Mouse (Mus musculus) lung, postnatal 0 days (tissue): ENCODE measurements around the gene Lrrn2. TPM values are rescaled to one million over a fixed set of nuclear protein-coding genes. Genes with fewer than 3 reads are reported as not detected.

Source experiments
- ATAC-seq: fragments of 200-750 bp; cut with Nextera tagmentation; 2 replicates; pipeline ENCODE4 v1.8.0; 2017; ENCODE audit warnings: moderate library complexity
- DNase-seq: peaks from one replicate; pipeline ENCODE4 v3.0.0-alpha.2; 2016; ENCODE audit warnings: low spot score
- H3K27ac ChIP-seq: fragments of 300-500 bp; sonication (generic); 2 replicates; pipeline ENCODE4 v1.5.1; 2014; ENCODE audit warnings: antibody characterized with exemption, mild to moderate bottlenecking, low read length, mixed read lengths
- H3K27me3 ChIP-seq: fragments of 300-500 bp; sonication (generic); replicated peaks from 2 replicates; pipeline ENCODE4 v1.6.1; 2014; ENCODE audit warnings: low read length, mixed read lengths; ENCODE audit not compliant: insufficient read depth
- H3K36me3 ChIP-seq: fragments of 300-500 bp; sonication (generic); 2 replicates; pipeline ENCODE4 v1.6.1; 2014; ENCODE audit warnings: low read length, mixed read lengths; ENCODE audit not compliant: insufficient read depth
- H3K4me1 ChIP-seq: fragments of 300-500 bp; sonication (generic); 2 replicates; pipeline ENCODE4 v1.6.1; 2014; ENCODE audit warnings: antibody characterized with exemption, low read depth, low read length, mixed read lengths; ENCODE audit not compliant: insufficient read depth
- H3K4me2 ChIP-seq: fragments of 300-500 bp; sonication (generic); replicated peaks from 2 replicates; pipeline ENCODE4 v1.6.1; 2014; ENCODE audit warnings: low read depth, mild to moderate bottlenecking, low read length, moderate library complexity, mixed read lengths
- H3K4me3 ChIP-seq: fragments of 300-500 bp; sonication (generic); 2 replicates; pipeline ENCODE4 v1.5.1; 2014; ENCODE audit warnings: low read depth, low read length
- H3K9ac ChIP-seq: fragments of 300-500 bp; sonication (generic); replicated peaks from 2 replicates; pipeline ENCODE4 v1.6.1; 2014; ENCODE audit warnings: low read depth, mild to moderate bottlenecking
- H3K9me3 ChIP-seq: fragments of 300-500 bp; sonication (generic); 2 replicates; pipeline ENCODE4 v1.6.1; 2016; ENCODE audit warnings: low read length, mixed read lengths
- CTCF ChIP-seq: IDR thresholded peaks from 2 replicates; pipeline ENCODE4 v1.5.1; 2016; ENCODE audit warnings: antibody characterized with exemption, mild to moderate bottlenecking
- EP300 ChIP-seq: IDR thresholded peaks from 2 replicates; pipeline ENCODE4 v1.6.1; 2016; ENCODE audit warnings: antibody characterized with exemption, mild to moderate bottlenecking, control low read depth
- WGBS: fragments of 180-500 bp; shearing (Covaris S2); extraction: QIAGEN DNeasy Blood & Tissue Kit; methylation state at CpG from one replicate; pipeline ENCODE4 v1.1.7; 2014; 5-methylcytosine and 5-hydroxymethylcytosine counted together
- polyA plus RNA-seq: library from polyadenylated mRNA; unstranded; fragments of >200 nt; fragmentation: Nextera tagmentation; extraction: Ambion mirVana; gene quantifications from 2 replicates; pipeline ENCODE4 v1.2.1, GENCODE M21; 2015

Gene Lrrn2
- polyA plus RNA-seq, 1 experiment from 2014 or later, result 0.63 TPM

DNA sequence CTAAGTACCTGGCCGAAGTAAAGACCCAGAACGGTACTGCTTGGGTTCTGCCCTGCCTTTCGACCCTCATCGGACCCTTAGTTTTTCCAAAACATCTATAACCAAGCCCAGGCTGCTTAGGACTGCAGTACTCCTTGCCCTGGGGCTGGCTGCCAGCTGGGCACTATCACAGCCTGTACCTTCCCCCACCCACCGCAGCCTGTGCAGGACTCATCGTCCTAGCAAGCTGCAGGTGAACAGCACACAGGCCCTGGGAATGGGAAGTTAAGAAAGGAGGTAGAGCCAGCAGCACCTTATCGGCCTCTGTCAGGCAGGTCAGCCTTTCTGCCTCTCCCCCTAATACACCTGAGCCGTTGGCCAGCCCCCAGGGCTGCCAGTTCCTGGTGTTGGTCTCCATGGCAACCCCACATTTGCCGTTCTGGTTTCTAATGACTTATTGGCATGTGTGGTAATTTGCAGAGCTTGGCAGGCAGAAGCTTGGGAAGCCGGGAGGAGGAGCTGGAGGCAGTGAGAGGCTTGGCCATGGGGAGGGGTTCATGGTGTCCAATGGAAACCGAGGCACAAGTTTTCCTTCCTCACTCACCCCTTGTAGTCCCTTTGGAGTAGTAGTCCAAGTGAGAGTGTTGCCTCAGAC, 10.2 kb downstream of the Lrrn2 start:
- H3K4me2 ChIP-seq, result no peak overlapping the region
- DNase-seq (peak; percentile 8), ATAC-seq (no peak)
- WGBS, result 56% methylated on average over 11 of the region's 11 CpGs
- no peaks in the 10 kb centered on the region for H3K9me3 ChIP-seq
- H3K27me3 ChIP-seq, result no peaks in the 10 kb centered on the region
- no peak for TF ChIP-seq CTCF
- no peak overlapping the region for H3K4me3 ChIP-seq
- H3K27ac ChIP-seq, result no peak overlapping the region
- H3K4me1 ChIP-seq, result no peaks in the 10 kb centered on the region
- no peaks in the 10 kb centered on the region for H3K36me3 ChIP-seq
- H3K9ac ChIP-seq, result no peak overlapping the region

DNA sequence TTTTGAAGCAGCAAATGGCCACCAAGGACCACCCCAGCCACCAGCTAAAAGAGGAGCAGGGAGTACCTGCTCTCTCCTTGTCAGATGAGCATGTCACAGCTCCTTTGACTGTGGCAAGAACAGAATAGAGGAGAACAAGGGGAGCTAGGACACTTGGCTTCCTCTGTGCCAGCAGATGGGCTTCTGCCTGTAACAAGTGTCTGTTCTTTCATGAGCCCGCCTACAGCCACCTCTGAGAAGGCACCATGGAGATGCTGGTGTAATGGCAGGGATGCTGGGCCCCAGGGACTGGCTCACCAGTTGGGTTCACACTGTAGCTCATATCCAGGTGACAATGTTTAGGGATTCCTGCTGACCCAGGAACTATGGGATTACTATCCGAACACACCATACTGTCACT, 12.0 kb downstream of the Lrrn2 start:
- ATAC-seq (no peak), DNase-seq (no peak)
- no peaks in the 10 kb centered on the region for H3K9me3 ChIP-seq
- H3K9ac ChIP-seq, result no peak overlapping the region
- WGBS, result 67% methylated on average over 2 of the region's 2 CpGs
- no peak for TF ChIP-seq EP300
- no peak for TF ChIP-seq CTCF
- H3K4me3 ChIP-seq, result no peak overlapping the region
- H3K36me3 ChIP-seq, result no peaks in the 10 kb centered on the region
- no peak overlapping the region for H3K27ac ChIP-seq
- H3K4me1 ChIP-seq, result no peaks in the 10 kb centered on the region
- H3K27me3 ChIP-seq, result no peaks in the 10 kb centered on the region
- no peak overlapping the region for H3K4me2 ChIP-seq

DNA sequence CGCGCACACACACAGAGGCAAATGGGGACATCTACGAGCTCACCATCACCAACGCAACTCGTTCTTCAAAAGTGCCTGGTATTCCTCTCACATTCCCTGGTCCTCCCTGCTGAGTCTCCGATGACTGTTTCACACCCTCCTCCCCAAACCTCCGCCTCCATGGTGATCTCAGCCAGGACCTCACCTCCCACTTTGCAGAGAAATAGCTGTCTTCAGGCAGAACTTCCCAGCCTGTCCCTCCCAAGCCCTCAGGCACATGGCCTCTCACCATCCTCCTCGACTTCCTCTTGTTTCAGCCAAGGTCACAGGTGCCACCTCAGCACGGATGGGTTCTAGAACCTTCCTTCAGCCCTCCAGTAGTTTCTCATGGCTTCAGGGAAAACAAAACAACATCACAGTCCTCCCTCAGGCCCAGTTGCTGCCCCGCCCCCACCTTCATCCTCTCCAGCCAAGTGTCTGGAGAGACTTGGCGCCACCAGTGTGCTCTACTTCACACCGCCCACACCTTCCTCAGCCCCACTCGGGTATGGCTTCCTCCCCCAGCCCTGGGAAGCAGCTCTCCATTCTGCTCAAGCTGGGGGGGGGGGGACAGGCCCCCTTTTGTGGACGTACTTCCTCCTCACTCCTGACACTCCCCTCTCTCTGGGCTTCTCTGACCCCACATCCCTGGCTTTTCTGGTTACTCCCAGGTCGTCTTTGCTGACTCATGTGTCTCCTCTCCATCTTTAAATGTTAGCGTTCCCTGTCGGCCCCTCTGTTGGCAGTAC, 13.4 kb downstream of the Lrrn2 start:
- H3K36me3 ChIP-seq, result no peaks in the 10 kb centered on the region
- H3K27ac ChIP-seq, result no peak overlapping the region
- H3K4me2 ChIP-seq, result no peak overlapping the region
- no peak for TF ChIP-seq EP300
- TF ChIP-seq CTCF, result no peak
- ATAC-seq, result peak; percentile 21; the same call in 1 of the 2 replicates
- WGBS, result 46% methylated on average over 17 of the region's 17 CpGs
- no peak overlapping the region for H3K9ac ChIP-seq
- H3K27me3 ChIP-seq, result no peaks in the 10 kb centered on the region
- no peaks in the 10 kb centered on the region for H3K9me3 ChIP-seq
- peak; percentile 13 for DNase-seq
- H3K4me1 ChIP-seq, result no peaks in the 10 kb centered on the region
- no peak overlapping the region for H3K4me3 ChIP-seq

DNA sequence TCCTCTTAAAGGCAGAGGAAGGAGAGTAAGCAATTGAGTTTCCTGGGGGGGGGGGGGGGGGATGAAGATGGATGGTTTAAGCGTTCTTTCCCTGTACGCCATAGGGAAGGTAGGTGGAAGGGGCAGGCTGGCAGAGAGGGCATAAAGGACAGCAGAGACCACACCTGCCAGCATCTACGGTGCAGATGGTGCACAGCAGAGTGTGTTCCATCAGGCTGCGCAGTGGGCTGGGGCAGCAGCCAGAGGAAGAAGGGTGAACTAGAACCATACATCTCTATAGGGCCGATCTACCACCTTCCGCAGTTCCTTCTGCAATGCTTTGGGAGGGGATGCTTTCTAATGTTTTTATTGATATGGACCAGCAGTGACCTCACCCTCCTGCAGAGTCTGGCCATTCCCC, 19.0 kb downstream of the Lrrn2 start:
- H3K9me3 ChIP-seq, result no peaks in the 10 kb centered on the region
- no peak for ATAC-seq
- DNase-seq, result no peak
- no peaks in the 10 kb centered on the region for H3K36me3 ChIP-seq
- no peak for TF ChIP-seq EP300
- H3K4me1 ChIP-seq, result no peaks in the 10 kb centered on the region
- no peak overlapping the region for H3K9ac ChIP-seq
- no peak overlapping the region for H3K4me3 ChIP-seq
- H3K27ac ChIP-seq, result no peak overlapping the region
- H3K4me2 ChIP-seq, result no peak overlapping the region
- WGBS, result 83% methylated on average over 6 of the region's 6 CpGs
- H3K27me3 ChIP-seq, result no peaks in the 10 kb centered on the region

DNA sequence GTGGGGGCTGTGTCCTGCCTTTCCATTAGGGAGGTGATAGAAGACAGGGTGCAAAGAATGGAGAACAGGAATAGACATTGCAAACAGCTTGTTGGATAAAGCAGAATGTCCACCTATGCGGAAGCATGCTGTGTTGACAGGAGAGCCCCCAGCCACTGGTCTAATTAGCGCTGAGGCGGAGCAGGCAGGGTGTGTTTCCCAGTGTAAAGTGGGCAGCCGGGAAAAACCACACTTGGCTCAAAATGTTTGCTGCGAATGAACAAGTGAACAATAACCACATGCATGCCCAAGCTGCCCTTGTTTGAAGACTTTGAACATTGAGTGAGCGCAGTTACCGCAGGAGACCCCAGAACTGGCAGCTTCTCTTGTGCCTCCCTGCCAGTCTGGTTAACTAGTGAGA, 19.6 kb downstream of the Lrrn2 start:
- 64% methylated on average over 7 of the region's 7 CpGs for WGBS
- no peak for ATAC-seq
- TF ChIP-seq CTCF (no peak), EP300 (no peak)
- Histone ChIP-seq H3K4me3 (no peak overlapping the region), H3K36me3 (no peaks in the 10 kb centered on the region), H3K27me3 (no peaks in the 10 kb centered on the region), H3K9me3 (no peaks in the 10 kb centered on the region), H3K4me2 (no peak overlapping the region), H3K9ac (no peak overlapping the region), H3K4me1 (no peaks in the 10 kb centered on the region), H3K27ac (no peak overlapping the region)
- DNase-seq, result no peak

DNA sequence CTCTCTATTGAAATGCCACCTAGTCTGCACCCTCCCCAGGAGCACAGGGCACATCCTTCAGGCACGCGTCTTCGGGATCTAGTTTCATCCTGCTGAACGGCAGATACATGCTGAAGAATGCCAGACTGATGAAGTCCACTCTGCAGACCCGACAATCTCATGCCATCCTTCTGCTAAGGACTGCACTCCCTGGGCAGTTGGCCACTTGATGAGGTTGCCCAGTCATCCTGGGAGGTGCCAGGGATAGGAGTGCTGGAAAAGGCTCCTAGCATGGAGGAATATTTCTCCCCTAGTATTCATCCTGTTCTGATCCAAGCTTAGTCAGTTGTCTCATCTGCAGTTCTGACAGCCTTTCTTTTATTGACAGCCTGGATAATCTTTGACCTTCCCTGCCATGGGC, 20.9 kb downstream of the Lrrn2 start:
- no peaks in the 10 kb centered on the region for H3K27me3 ChIP-seq
- 74% methylated on average over 5 of the region's 5 CpGs for WGBS
- H3K27ac ChIP-seq, result no peak overlapping the region
- ATAC-seq (no peak), DNase-seq (no peak)
- H3K4me2 ChIP-seq, result no peak overlapping the region
- no peak overlapping the region for H3K9ac ChIP-seq
- no peak overlapping the region for H3K4me3 ChIP-seq
- no peaks in the 10 kb centered on the region for H3K9me3 ChIP-seq
- no peaks in the 10 kb centered on the region for H3K4me1 ChIP-seq
- no peaks in the 10 kb centered on the region for H3K36me3 ChIP-seq
- TF ChIP-seq EP300 (no peak), CTCF (no peak)
